Mouse (Mus musculus) forebrain, embryonic 14.5 days (tissue): ENCODE results near the gene Bora. TPM values are rescaled to one million over a fixed set of nuclear protein-coding genes. Genes with fewer than 3 reads are reported as not detected.
A peak's percentile ranks its signal among the peaks of the same experiment; 100 is the strongest.

Source experiments
- ATAC-seq: fragments of 200-750 bp; cut with Nextera tagmentation; 2 replicates; pipeline ENCODE4 v1.8.0; 2017; ENCODE audit warnings: mild to moderate bottlenecking, moderate library complexity
- DNase-seq: peaks from one replicate; pipeline ENCODE4 v3.0.0-alpha.2; 2015; ENCODE audit warnings: low spot score
- H3K27ac ChIP-seq: fragments of 300-500 bp; sonication (generic); 2 replicates; pipeline ENCODE4 v1.5.1; 2014; ENCODE audit warnings: low read depth, mild to moderate bottlenecking, control low read depth, low read length, moderate library complexity
- H3K27me3 ChIP-seq: fragments of 300-500 bp; sonication (generic); replicated peaks from 2 replicates; pipeline ENCODE4 v1.6.1; 2014; ENCODE audit warnings: low read length, control low read depth, mixed read lengths; ENCODE audit not compliant: control insufficient read depth, insufficient read depth
- H3K36me3 ChIP-seq: fragments of 300-500 bp; sonication (generic); 2 replicates; pipeline ENCODE4 v1.6.1; 2014; ENCODE audit warnings: low read length, control low read depth; ENCODE audit not compliant: control insufficient read depth, insufficient read depth
- H3K4me1 ChIP-seq: fragments of 300-500 bp; sonication (generic); 2 replicates; pipeline ENCODE4 v1.6.1; 2014; ENCODE audit warnings: antibody characterized with exemption, low read length, control low read depth; ENCODE audit not compliant: control insufficient read depth, insufficient read depth
- H3K4me2 ChIP-seq: fragments of 300-500 bp; sonication (generic); 2 replicates; pipeline ENCODE4 v1.6.1; 2014; ENCODE audit warnings: mild to moderate bottlenecking, control low read depth, low read length
- H3K4me3 ChIP-seq: fragments of 300-500 bp; sonication (generic); 2 replicates; pipeline ENCODE4 v1.5.1; 2014; ENCODE audit warnings: low read depth, low read length, control low read depth
- H3K9ac ChIP-seq: fragments of 300-500 bp; sonication (generic); 2 replicates; pipeline ENCODE4 v1.6.1; 2014; ENCODE audit warnings: mild to moderate bottlenecking, low read length, control low read depth, moderate library complexity
- H3K9me3 ChIP-seq: fragments of 300-500 bp; sonication (generic); replicated peaks from 2 replicates; pipeline ENCODE4 v1.6.1; 2016; ENCODE audit warnings: low read length, control low read depth, mixed read lengths; ENCODE audit not compliant: control insufficient read depth
- WGBS: fragments of 180-500 bp; shearing (Covaris S2); extraction: QIAGEN DNeasy Blood & Tissue Kit; methylation state at CpG from one replicate; pipeline ENCODE4 v1.1.7; 2014; 5-methylcytosine and 5-hydroxymethylcytosine counted together
- polyA plus RNA-seq: library from polyadenylated mRNA; unstranded; fragments of >200 nt; fragmentation: Nextera tagmentation; extraction: Ambion mirVana; gene quantifications from 2 replicates; pipeline ENCODE4 v1.2.1, GENCODE M21; 2014

Bora gene
- polyA plus RNA-seq, 1 experiment from 2014 or later: 21.1 TPM

DNA sequence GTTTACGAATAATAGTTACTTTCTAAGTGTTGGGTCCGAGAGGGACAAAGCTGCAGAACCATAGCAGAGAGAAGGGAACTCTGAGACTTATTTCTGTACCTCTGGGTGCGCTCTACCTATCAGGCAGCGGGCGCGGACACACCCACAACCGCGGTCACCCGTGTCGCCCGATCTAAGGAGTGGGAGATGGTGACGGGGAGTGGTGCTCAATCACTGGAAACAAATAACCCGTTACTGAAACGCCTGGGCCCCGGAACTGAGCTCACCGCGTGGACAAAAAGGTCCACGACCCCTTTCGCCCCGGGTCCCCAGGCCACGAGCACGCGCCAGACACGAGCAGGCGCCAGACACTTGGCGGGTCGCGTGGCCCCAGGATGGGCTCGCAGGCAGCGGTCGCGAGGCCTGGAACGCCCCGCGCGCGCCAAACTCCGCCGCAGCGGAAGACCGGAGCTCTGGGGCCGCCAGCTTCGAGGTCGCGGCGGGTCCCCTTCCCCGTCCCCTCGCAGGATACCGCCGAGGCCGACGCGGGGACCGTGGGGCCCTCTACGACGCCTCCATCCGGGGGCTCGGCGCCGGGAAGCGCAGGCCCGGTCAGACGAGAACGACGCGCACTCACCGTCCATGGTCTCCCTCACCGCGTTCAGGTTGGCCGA, 518 bp upstream of the Bora start:
- H3K36me3 ChIP-seq: peaks cover 1% of the 10 kb centered on the region; the same call in 1 of the 2 replicates

GRCm38 (mm10) chr14:99046782-99047181, 760 bp downstream of the Bora start:
- DNase-seq (no peak), ATAC-seq (no peak; the same call in 1 of the 2 replicates)
- H3K36me3 ChIP-seq: peaks cover 6% of the 10 kb centered on the region; the same call in 1 of the 2 replicates
- under 1% methylated on average over 15 of the region's 15 CpGs for WGBS
- peak overlapping the region; percentile 95 for H3K9ac ChIP-seq
- peaks cover 14% of the 10 kb centered on the region for H3K4me1 ChIP-seq
- H3K27ac ChIP-seq: no peak overlapping the region
- peak overlapping the region; percentile 94 for H3K4me3 ChIP-seq
- peak overlapping the region; percentile 80 for H3K4me2 ChIP-seq
- no peaks in the 10 kb centered on the region for H3K27me3 ChIP-seq
- H3K9me3 ChIP-seq: no peaks in the 10 kb centered on the region

More for the DNA sequence above, 518 bp upstream of the Bora start:
- Histone ChIP-seq H3K4me1 (peaks cover 14% of the 10 kb centered on the region), H3K27me3 (no peaks in the 10 kb centered on the region), H3K9ac (peak overlapping the region; percentile 95), H3K27ac (peak overlapping the region; percentile 75), H3K9me3 (no peaks in the 10 kb centered on the region), H3K4me2 (peak overlapping the region; percentile 80), H3K4me3 (peak overlapping the region; percentile 94)
- DNase-seq (no peak), ATAC-seq (peak; percentile 29)
- WGBS: under 1% methylated on average over 70 of the region's 70 CpGs

DNA sequence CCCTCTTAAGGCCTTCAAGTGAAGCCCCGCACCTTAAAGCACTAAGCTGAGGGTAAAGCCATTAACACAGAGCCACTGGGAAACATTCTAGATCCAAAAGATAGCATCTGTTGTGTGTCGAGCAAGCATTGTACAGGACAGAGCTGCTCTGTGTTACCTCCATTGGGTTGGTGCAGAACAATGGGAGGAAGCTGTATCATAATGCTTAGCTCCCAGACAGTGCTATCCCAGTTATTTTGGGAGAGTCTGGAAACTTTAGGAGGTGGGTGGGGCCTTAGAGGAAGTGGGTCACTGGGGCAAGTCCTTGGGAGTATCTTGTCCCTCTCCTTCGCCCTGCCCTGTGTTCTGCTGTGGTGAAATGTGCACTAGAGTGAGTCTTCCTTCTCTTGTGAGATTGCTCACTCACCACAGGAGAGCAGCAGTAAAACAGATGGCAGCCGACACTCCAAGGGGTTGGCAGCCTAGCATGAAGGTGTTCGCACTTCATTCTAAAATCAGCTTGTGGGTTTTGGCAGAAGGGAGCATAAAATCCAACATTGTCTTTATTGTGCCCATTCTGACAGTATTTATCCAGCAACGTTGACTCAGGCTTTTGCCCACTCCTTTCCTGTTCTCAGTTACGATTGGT, 13.1 kb downstream of the Bora start:
- Histone ChIP-seq H3K9me3 (no peaks in the 10 kb centered on the region), H3K27ac (no peak overlapping the region), H3K4me2 (no peak overlapping the region), H3K4me1 (no peaks in the 10 kb centered on the region), H3K9ac (no peak overlapping the region), H3K4me3 (no peak overlapping the region), H3K27me3 (no peaks in the 10 kb centered on the region), H3K36me3 (peaks cover 26% of the 10 kb centered on the region)
- 85% methylated on average over 7 of the region's 7 CpGs for WGBS
- ATAC-seq (peak; percentile 48; the same call in 1 of the 2 replicates), DNase-seq (peak; percentile 32)

- Histone ChIP-seq H3K9me3 (no peaks in the 10 kb centered on the region), H3K27me3 (no peaks in the 10 kb centered on the region), H3K9ac (no peak overlapping the region), H3K4me2 (peak overlapping the region; percentile 12; the same call in 1 of the 2 replicates), H3K27ac (no peak overlapping the region), H3K4me3 (no peak overlapping the region), H3K36me3 (peaks cover 26% of the 10 kb centered on the region), H3K4me1 (no peaks in the 10 kb centered on the region)
- ATAC-seq (peak; percentile 66; the same call in 1 of the 2 replicates), DNase-seq (peak; percentile 51)
- 80% methylated on average over 12 of the region's 12 CpGs for WGBS
Measured at GRCm38 (mm10) chr14:99060616-99061015, 14.6 kb downstream of the Bora start.

- Histone ChIP-seq H3K4me1 (no peaks in the 10 kb centered on the region), H3K9me3 (no peaks in the 10 kb centered on the region), H3K4me3 (no peak overlapping the region), H3K27me3 (no peaks in the 10 kb centered on the region), H3K4me2 (no peak overlapping the region), H3K27ac (no peak overlapping the region), H3K9ac (no peak overlapping the region), H3K36me3 (peaks cover 23% of the 10 kb centered on the region)
- ATAC-seq (no peak), DNase-seq (no peak)
- 94% methylated on average over 2 of the region's 2 CpGs for WGBS
Measured at GRCm38 (mm10) chr14:99063091-99063490, 17.1 kb downstream of the Bora start.

- Histone ChIP-seq H3K9ac (no peak overlapping the region), H3K4me3 (no peak overlapping the region), H3K36me3 (peaks cover 40% of the 10 kb centered on the region), H3K27ac (no peak overlapping the region), H3K4me2 (no peak overlapping the region), H3K27me3 (no peaks in the 10 kb centered on the region), H3K4me1 (no peaks in the 10 kb centered on the region), H3K9me3 (no peaks in the 10 kb centered on the region)
- 91% methylated on average over 4 of the region's 4 CpGs for WGBS
- DNase-seq (no peak), ATAC-seq (0 out of 2 replicates have a peak, but pooled peaks have one; percentile 32)
Measured at GRCm38 (mm10) chr14:99071146-99071545, 25.1 kb downstream of the Bora start.

- H3K9me3 ChIP-seq: no peaks in the 10 kb centered on the region
- H3K4me3 ChIP-seq: no peak overlapping the region
- DNase-seq (no peak), ATAC-seq (no peak)
- 90% methylated on average over 7 of the region's 7 CpGs for WGBS
- H3K9ac ChIP-seq: no peak overlapping the region
- H3K4me2 ChIP-seq: no peak overlapping the region
- H3K36me3 ChIP-seq: peaks cover 78% of the 10 kb centered on the region
- H3K27me3 ChIP-seq: no peaks in the 10 kb centered on the region
- H3K27ac ChIP-seq: no peak overlapping the region
- H3K4me1 ChIP-seq: no peaks in the 10 kb centered on the region
Measured at GRCm38 (mm10) chr14:99088947-99089346, 42.9 kb downstream of the Bora start.

DNA sequence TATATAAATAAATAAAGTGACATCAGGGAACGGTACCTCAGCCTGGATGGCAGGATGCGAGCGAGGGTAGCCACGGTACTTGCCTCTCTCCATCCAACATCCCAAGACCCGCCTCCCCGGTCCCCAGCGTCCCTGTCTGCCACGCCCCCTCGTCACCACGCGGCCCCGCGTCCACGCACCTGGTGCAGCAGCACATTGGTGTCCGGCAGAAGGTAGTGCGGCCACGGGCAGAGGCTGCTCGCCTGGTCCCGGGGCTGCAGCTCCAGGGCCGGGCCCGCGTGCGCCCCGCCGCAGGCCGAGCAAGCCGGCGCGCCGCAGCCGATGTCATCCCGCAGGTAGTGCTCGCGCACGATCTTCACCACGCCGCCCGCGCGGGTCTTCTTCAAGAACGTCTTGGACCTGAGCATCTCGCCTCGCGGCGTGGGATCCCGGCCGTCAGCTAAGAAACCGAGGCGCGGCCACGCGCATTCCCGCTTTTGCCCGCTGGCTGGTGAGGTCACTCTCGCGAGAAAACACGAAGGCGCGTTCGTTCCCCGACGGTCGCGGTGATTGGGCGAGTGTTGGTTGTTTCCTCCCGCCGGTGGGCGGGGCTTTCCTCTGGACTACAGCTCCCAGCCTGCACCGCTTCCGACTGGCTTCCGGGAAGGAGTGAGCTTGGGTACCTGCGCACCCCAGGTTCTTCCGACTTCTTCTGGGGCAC, 53.4 kb downstream of the Bora start, which contains the start of the genes Pibf1 and Dis3:
Gene Pibf1 (plus strand): TSS at position 158 of the 700 bp plus-strand sequence.
Gene Dis3 (minus strand): TSS at position 504 of the 700 bp plus-strand sequence.
- H3K36me3 ChIP-seq: peaks cover 45% of the 10 kb centered on the region
- H3K4me2 ChIP-seq: peak within 1 kb of the TSS; percentile 63
- H3K9me3 ChIP-seq: no peaks in the 10 kb centered on the region
- no peaks in the 10 kb centered on the region for H3K27me3 ChIP-seq
- peak within 1 kb of the TSS; percentile 94 for H3K4me3 ChIP-seq
- H3K27ac ChIP-seq: peak within 1 kb of the TSS; percentile 72
- H3K9ac ChIP-seq: peak within 1 kb of the TSS; percentile 90
- peaks cover 8% of the 10 kb centered on the region; the same call in 1 of the 2 replicates for H3K4me1 ChIP-seq
- under 1% methylated on average over 71 of the region's 73 CpGs for WGBS
- DNase-seq (peak; percentile 99), ATAC-seq (peak; percentile 100)
